Mouse (Mus musculus) liver, postnatal 0 days (tissue): ENCODE measurements at regions not wholly inside any gene's neighbourhood (a gene's known extent, or its start where the extent isn't known, plus 50 kb on each side); places are given as distances from the start of the nearest gene placed in this dataset.

Experiments used
- CTCF ChIP-seq: sonication (generic); IDR thresholded peaks from 2 replicates; pipeline ENCODE4 v1.5.1; 2016; ENCODE audit warnings: antibody characterized with exemption, low read depth
- EP300 ChIP-seq: IDR thresholded peaks from 2 replicates; pipeline ENCODE4 v1.6.1; 2016; ENCODE audit warnings: antibody characterized with exemption, low read depth, mild to moderate bottlenecking

DNA sequence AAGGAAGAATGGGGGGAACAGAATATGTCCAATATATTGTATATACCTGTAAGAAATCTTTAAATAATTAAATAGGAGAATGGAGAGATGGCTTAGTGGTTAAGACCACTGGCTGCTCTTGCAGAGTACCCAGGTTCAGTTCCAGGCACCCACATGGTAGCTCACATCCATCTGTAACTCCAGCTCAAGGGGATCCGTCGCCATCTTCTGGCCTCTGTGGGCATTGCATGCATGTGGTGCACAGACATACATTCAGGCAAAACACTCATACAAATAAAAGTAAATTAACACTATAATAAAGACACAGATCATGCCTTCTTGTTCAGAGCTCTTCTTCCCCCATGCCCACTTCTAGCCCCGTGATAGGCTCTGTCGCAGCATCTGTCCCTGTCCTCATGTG lies 132.0 kb downstream of the Tomm20 start:
- TF ChIP-seq EP300: no peak
- TF ChIP-seq CTCF: peak; percentile 50
